Mouse (Mus musculus) spleen, adult 2 months (tissue): ENCODE measurements at regions not wholly inside any gene's neighbourhood (a gene's known extent, or its start where the extent isn't known, plus 50 kb on each side); places are given as distances from the start of the nearest gene placed in this dataset.
"Not testable (repeated sequence)": the region's sequence is repeated elsewhere in the genome, so short reads cannot be mapped to it uniquely, and the experiment has no call there.

Experiments
- DNase-seq, 2 experiments: peaks; one replicate each; pipeline versions ENCODE4 v3.0.0 to v3.0.0-alpha.2; 2012 to 2021; ENCODE audit warnings: low spot score in 2 of 2, low read depth in 1 of 2
- H3K27ac ChIP-seq: fragments of 200-500 bp; 2 replicates; pipeline ENCODE4 v1.5.1; 2012; ENCODE audit warnings: low read length, inconsistent platforms; ENCODE audit not compliant: insufficient read depth
- H3K27me3 ChIP-seq: fragments of 200-500 bp; 2 replicates; pipeline ENCODE4 v1.6.1; 2012; ENCODE audit warnings: mild to moderate bottlenecking, moderate library complexity, low read length, inconsistent platforms; ENCODE audit not compliant: control insufficient read depth, insufficient read depth
- H3K36me3 ChIP-seq: fragments of 200-500 bp; 2 replicates; pipeline ENCODE4 v1.6.1; 2012; ENCODE audit warnings: mild to moderate bottlenecking, low read length, inconsistent platforms; ENCODE audit not compliant: control insufficient read depth, insufficient read depth
- H3K4me1 ChIP-seq: fragments of 200-500 bp; 2 replicates; pipeline ENCODE4 v1.6.1; 2011; ENCODE audit warnings: inconsistent platforms; ENCODE audit not compliant: control insufficient read depth, insufficient read depth, insufficient read length
- H3K4me3 ChIP-seq: fragments of 200-500 bp; 2 replicates; pipeline ENCODE4 v1.5.1; 2011; ENCODE audit warnings: mild to moderate bottlenecking, inconsistent platforms; ENCODE audit not compliant: insufficient read depth, insufficient read length; ENCODE audit errors: extremely low read depth
- CTCF ChIP-seq: fragments of 200-500 bp; IDR thresholded peaks from 2 replicates; pipeline ENCODE4 v1.5.1; 2011; ENCODE audit warnings: mild to moderate bottlenecking, inconsistent platforms; ENCODE audit not compliant: insufficient read depth, insufficient read length, insufficient replicate concordance; ENCODE audit errors: extremely low read depth
- POLR2A ChIP-seq: fragments of 200-500 bp; IDR thresholded peaks from 2 replicates; pipeline ENCODE4 v1.6.1; 2011; ENCODE audit warnings: low read depth, low read length, inconsistent platforms
- WGBS: fragments of 180-500 bp; shearing (Covaris S2); methylation state at CpG from one replicate; pipeline ENCODE4 v1.1.7; 2018; 5-methylcytosine and 5-hydroxymethylcytosine counted together

- no peaks in the 10 kb centered on the region for H3K36me3 ChIP-seq
- H3K4me1 ChIP-seq, result no peaks in the 10 kb centered on the region
- WGBS, result 79% methylated on average over 1 of the region's 1 CpGs
- H3K27ac ChIP-seq, result no peak overlapping the region
- no peak overlapping the region for H3K4me3 ChIP-seq
- no peak for TF ChIP-seq POLR2A
- no peak for TF ChIP-seq CTCF
- no peak for DNase-seq
- H3K27me3 ChIP-seq, result no peaks in the 10 kb centered on the region
Observed at GRCm38 (mm10) chr13:7007091-7007490, 358.5 kb upstream of the Pfkp start.

GRCm38 (mm10) chr13:6998508-6999278 lies 350.1 kb upstream of the Pfkp start:
- not testable (repeated sequence) for DNase-seq, H3K27ac ChIP-seq, H3K36me3 ChIP-seq, H3K27me3 ChIP-seq, H3K4me3 ChIP-seq, H3K4me1 ChIP-seq
- WGBS, result 78% methylated on average over 10 of the region's 10 CpGs

GRCm38 (mm10) chr13:6998094-6998493 lies 349.5 kb upstream of the Pfkp start:
- Histone ChIP-seq H3K27ac (no peak overlapping the region), H3K27me3 (no peaks in the 10 kb centered on the region), H3K36me3 (no peaks in the 10 kb centered on the region), H3K4me3 (no peak overlapping the region), H3K4me1 (no peaks in the 10 kb centered on the region)
- no peak for DNase-seq
- WGBS, result 93% methylated on average over 9 of the region's 9 CpGs
- TF ChIP-seq CTCF, result no peak
- TF ChIP-seq POLR2A, result no peak

GRCm38 (mm10) chr13:6992323-6992994 lies 343.9 kb upstream of the Pfkp start:
- Histone ChIP-seq H3K4me1 (no peaks in the 10 kb centered on the region), H3K36me3 (no peaks in the 10 kb centered on the region), H3K27ac (no peak overlapping the region), H3K4me3 (no peak overlapping the region), H3K27me3 (no peaks in the 10 kb centered on the region)
- no peak for DNase-seq
- 82% methylated on average over 12 of the region's 12 CpGs for WGBS
- no peak for TF ChIP-seq POLR2A
- TF ChIP-seq CTCF, result no peak

- H3K27me3 ChIP-seq, result no peaks in the 10 kb centered on the region
- no peak overlapping the region for H3K27ac ChIP-seq
- no peak overlapping the region for H3K4me3 ChIP-seq
- WGBS, result 71% methylated on average over 2 of the region's 2 CpGs
- H3K36me3 ChIP-seq, result no peaks in the 10 kb centered on the region
- H3K4me1 ChIP-seq, result no peaks in the 10 kb centered on the region
- TF ChIP-seq CTCF (no peak), POLR2A (no peak)
- DNase-seq, result no peak
Observed at GRCm38 (mm10) chr13:6991714-6992113, 343.1 kb upstream of the Pfkp start.

- no peaks in the 10 kb centered on the region for H3K4me1 ChIP-seq
- TF ChIP-seq CTCF, result no peak
- TF ChIP-seq POLR2A, result no peak
- H3K27ac ChIP-seq, result no peak overlapping the region
- 79% methylated on average over 23 of the region's 23 CpGs for WGBS
- H3K36me3 ChIP-seq, result no peaks in the 10 kb centered on the region
- no peak overlapping the region for H3K4me3 ChIP-seq
- H3K27me3 ChIP-seq, result no peaks in the 10 kb centered on the region
- DNase-seq, result no peak
Observed at GRCm38 (mm10) chr13:6985012-6985996, 336.7 kb upstream of the Pfkp start.
